Mouse (Mus musculus) lung, postnatal 0 days (tissue): ENCODE data around the gene Ptpra.

Experiments used
- CTCF ChIP-seq: IDR thresholded peaks from 2 replicates; pipeline ENCODE4 v1.5.1; 2016; ENCODE audit warnings: antibody characterized with exemption, mild to moderate bottlenecking
- EP300 ChIP-seq: IDR thresholded peaks from 2 replicates; pipeline ENCODE4 v1.6.1; 2016; ENCODE audit warnings: antibody characterized with exemption, mild to moderate bottlenecking, control low read depth

DNA sequence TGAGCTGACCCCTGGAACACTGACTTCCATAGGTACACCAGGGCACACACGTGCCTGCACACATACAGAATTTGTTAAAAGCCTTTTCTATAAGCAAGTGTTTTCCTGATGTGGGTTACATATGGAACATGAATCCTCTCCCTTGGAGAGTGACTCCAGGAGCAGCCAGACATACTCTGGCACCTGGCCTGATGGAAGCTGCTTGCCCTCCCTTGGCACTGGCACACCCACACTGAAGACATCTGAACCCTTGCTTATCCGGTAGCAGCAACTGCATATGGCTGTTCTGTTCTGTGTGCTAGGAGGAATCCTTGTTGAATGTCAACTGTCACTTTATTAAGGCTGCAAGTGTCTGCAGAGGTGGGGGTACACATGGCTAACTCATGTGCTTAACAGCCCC, 140.9 kb downstream of the Ptpra start:
- TF ChIP-seq CTCF (no peak), EP300 (no peak)
